8 mouse cellular contexts compared by ENCODE assay signal in genomic region chr9:63726088-63727010, GRCm38 (mm10). TPM values are rescaled to one million over a fixed set of nuclear protein-coding genes. Genes with fewer than 3 reads are reported as not detected.
DNase-seq lines count a peak whose midpoint lies in the region; ATAC-seq and TF ChIP-seq lines count a peak whose summit lies in the region.

No protein-coding gene starts in this region.

- no peaks in the 10 kb centered on the region for H3K27me3 ChIP-seq in heart, embryonic 15.5 days
- H3K27me3 ChIP-seq in liver, embryonic 13.5 days: no peaks in the 10 kb centered on the region
- no peaks in the 10 kb centered on the region for H3K27me3 ChIP-seq in stomach, embryonic 16.5 days (ENCODE audit: control insufficient read depth, insufficient read depth, low read length)

- H3K4me2 ChIP-seq in heart, embryonic 15.5 days: peak overlapping the region; percentile 15
- peak overlapping the region; percentile 40 for H3K4me2 ChIP-seq in liver, embryonic 13.5 days
- H3K4me2 ChIP-seq in stomach, embryonic 16.5 days (ENCODE audit: low read depth, low read length): peak overlapping the region; percentile 19; the same call in 1 of the 2 replicates

- H3K4me3 ChIP-seq in bone marrow, adult 2 months (replicated peaks; ENCODE audit: control insufficient read depth, low read depth, low read length): no peak overlapping the region
- H3K4me3 ChIP-seq in heart, embryonic 15.5 days: no peak overlapping the region
- H3K4me3 ChIP-seq in liver, embryonic 13.5 days (replicated peaks): no peak overlapping the region
- H3K4me3 ChIP-seq in stomach, embryonic 16.5 days (replicated peaks; ENCODE audit: low read length): no peak overlapping the region

- H3K9ac ChIP-seq in heart, embryonic 15.5 days: peak overlapping the region; percentile 45
- peak overlapping the region; percentile 49 for H3K9ac ChIP-seq in liver, embryonic 13.5 days
- H3K9ac ChIP-seq in stomach, embryonic 16.5 days (ENCODE audit: low read length): peak overlapping the region; percentile 29; the same call in 1 of the 2 replicates

- peak overlapping the region; percentile 72 for H3K27ac ChIP-seq in bone marrow, adult 2 months (ENCODE audit: control insufficient read depth, insufficient read depth, low read depth, low read length, poor library complexity)
- H3K27ac ChIP-seq in heart, embryonic 15.5 days: peak overlapping the region; percentile 82
- H3K27ac ChIP-seq in liver, embryonic 13.5 days: peak overlapping the region; percentile 76
- H3K27ac ChIP-seq in stomach, embryonic 16.5 days (ENCODE audit: low read length): peak overlapping the region; percentile 82

- H3K36me3 ChIP-seq in heart, embryonic 15.5 days: no peaks in the 10 kb centered on the region
- no peaks in the 10 kb centered on the region for H3K36me3 ChIP-seq in liver, embryonic 13.5 days
- H3K36me3 ChIP-seq in stomach, embryonic 16.5 days (ENCODE audit: control insufficient read depth, insufficient read depth, low read length): no peaks in the 10 kb centered on the region

- H3K4me1 ChIP-seq in bone marrow, adult 2 months (ENCODE audit: control insufficient read depth, insufficient read depth, low read length): peaks cover 28% of the 10 kb centered on the region
- peaks cover 83% of the 10 kb centered on the region for H3K4me1 ChIP-seq in heart, embryonic 15.5 days (replicated peaks)
- H3K4me1 ChIP-seq in liver, embryonic 13.5 days (replicated peaks): peaks cover 64% of the 10 kb centered on the region
- peaks cover 50% of the 10 kb centered on the region for H3K4me1 ChIP-seq in stomach, embryonic 16.5 days (ENCODE audit: control insufficient read depth, insufficient read depth, low read length)

- no peaks in the 10 kb centered on the region for H3K9me3 ChIP-seq in heart, embryonic 15.5 days (replicated peaks)
- H3K9me3 ChIP-seq in liver, embryonic 13.5 days (replicated peaks): no peaks in the 10 kb centered on the region
- no peaks in the 10 kb centered on the region for H3K9me3 ChIP-seq in stomach, embryonic 16.5 days (replicated peaks; ENCODE audit: control insufficient read depth, low read length)

- TF ChIP-seq CTCF in bone marrow, adult 2 months (IDR thresholded peaks at IDR 0.05; ENCODE audit: control insufficient read depth, insufficient read depth, low read length): no peak

- TF ChIP-seq POLR2A in bone marrow, adult 2 months (IDR thresholded peaks at IDR 0.05; ENCODE audit: borderline replicate concordance, control insufficient read depth, low read depth, low read length): no peak

- peak; percentile 98 for DNase-seq in heart, adult 11 months
- DNase-seq in heart, adult 8-10 months (ENCODE audit: low spot score): no peak
- DNase-seq in liver, embryonic 13.5 days: peak; percentile 35
- DNase-seq in cerebellum, adult 11 months: no peak
- DNase-seq in ovary, postnatal 14 days (ENCODE audit: low spot score): no peak

- ATAC-seq in heart, embryonic 15.5 days (replicated peaks; ENCODE audit: insufficient number of reproducible peaks, insufficient read depth, low FRiP score, low read depth): peak; percentile 53
- peak; percentile 77 for ATAC-seq in liver, embryonic 13.5 days (ENCODE audit: low read depth)
- ATAC-seq in stomach, embryonic 16.5 days (ENCODE audit: insufficient read depth, low FRiP score): peak; percentile 48; the same call in 1 of the 2 replicates

- 14% methylated on average over 13 of the region's 13 CpGs for WGBS in bone marrow, adult 2 months
- WGBS in heart, embryonic 15.5 days: 23% methylated on average over 13 of the region's 13 CpGs
- 16% methylated on average over 13 of the region's 13 CpGs for WGBS in liver, embryonic 13.5 days (ENCODE audit: insufficient replicate concordance)
- 37% methylated on average over 13 of the region's 13 CpGs for WGBS in stomach, embryonic 16.5 days

RNA-seq across cellular contexts. Expression of gene Smad3, which starts 31.4 kb away (rescaled TPM):
- 10 to 100 TPM; 10.1 to 14.1 (median 12.5) TPM for total RNA-seq in heart, adult 8-10 months (2022)
- polyA plus RNA-seq in bone marrow, adult 2 months (2011; ENCODE audit: insufficient read depth, insufficient read length, low replicate concordance, missing spikeins): 9.1 and 17.1 TPM in 2 replicates
- polyA plus RNA-seq in heart, embryonic 15.5 days (2015; fragmentation: Nextera tagmentation; extraction: Ambion mirVana): 11.6 and 14.8 TPM in 2 replicates
- 2.7 and 3.0 TPM in 2 replicates for polyA plus RNA-seq in liver, embryonic 13.5 days (2015; fragmentation: Nextera tagmentation; extraction: Ambion mirVana)
- 14.6 and 15.1 TPM in 2 replicates for polyA plus RNA-seq in stomach, embryonic 16.5 days (2015; fragmentation: Nextera tagmentation; extraction: Ambion mirVana)

Comparison
In these comparisons a context has a peak if more than half of its experiments do, and no peak if none do; other contexts are left out.
1. DNase-seq: peak in heart, adult 11 months (single experiment) and liver, embryonic 13.5 days (single experiment); none in heart, adult 8-10 months (single experiment), cerebellum, adult 11 months (single experiment) and ovary, postnatal 14 days (single experiment).
2. Peak in every context shown above with its lines, with median percentiles within 50 percentile points of each other: H3K27ac ChIP-seq, ATAC-seq, H3K4me2 ChIP-seq and H3K9ac ChIP-seq.